Mouse (Mus musculus) hindbrain, embryonic 10.5 days (tissue): ENCODE data around the gene Dusp28. TPM values are rescaled to one million over a fixed set of nuclear protein-coding genes. Genes with fewer than 3 reads are reported as not detected.
A peak's percentile ranks its signal among the peaks of the same experiment; 100 is the strongest.

ENCODE experiments used
- DNase-seq: peaks from one replicate; pipeline ENCODE4 v3.0.0-alpha.2; 2017; ENCODE audit warnings: low spot score
- H3K27ac ChIP-seq: fragments of 300-500 bp; sonication (generic); 2 replicates; pipeline ENCODE4 v1.5.1; 2016; ENCODE audit warnings: mild to moderate bottlenecking, moderate library complexity
- H3K27me3 ChIP-seq: fragments of 300-500 bp; sonication (generic); 2 replicates; pipeline ENCODE4 v1.6.1; 2016; ENCODE audit warnings: mild to moderate bottlenecking; ENCODE audit not compliant: poor library complexity, insufficient read depth, severe bottlenecking
- H3K36me3 ChIP-seq: fragments of 300-500 bp; sonication (generic); 2 replicates; pipeline ENCODE4 v1.6.1; 2016; ENCODE audit warnings: mild to moderate bottlenecking, moderate library complexity
- H3K4me1 ChIP-seq: fragments of 300-500 bp; sonication (generic); replicated peaks from 2 replicates; pipeline ENCODE4 v1.6.1; 2016; ENCODE audit warnings: mild to moderate bottlenecking
- H3K4me3 ChIP-seq: fragments of 300-500 bp; sonication (generic); 2 replicates; pipeline ENCODE4 v1.5.1; 2016; ENCODE audit warnings: mild to moderate bottlenecking, moderate library complexity
- H3K9me3 ChIP-seq: fragments of 300-500 bp; sonication (generic); 2 replicates; pipeline ENCODE4 v1.6.1; 2016; ENCODE audit warnings: mild to moderate bottlenecking, moderate library complexity
- WGBS: fragments of 180-500 bp; shearing (Covaris S2); methylation state at CpG from one replicate; pipeline ENCODE4 v1.1.7; 2016; 5-methylcytosine and 5-hydroxymethylcytosine counted together
- polyA plus RNA-seq: library from polyadenylated mRNA; unstranded; fragments of >200 nt; fragmentation: Nextera tagmentation; extraction: Ambion mirVana; gene quantifications from 2 replicates; pipeline ENCODE4 v1.2.1, GENCODE M21; 2016

Gene Dusp28
- polyA plus RNA-seq, 1 experiment from 2014 or later, result 10.8 TPM

GRCm38 (mm10) chr1:92881982-92882381, 24.8 kb upstream of the Dusp28 start:
- DNase-seq, result no peak
- Histone ChIP-seq H3K4me3 (no peak overlapping the region), H3K27me3 (no peaks in the 10 kb centered on the region), H3K9me3 (no peaks in the 10 kb centered on the region), H3K27ac (no peak overlapping the region), H3K4me1 (peaks cover 10% of the 10 kb centered on the region; the same call in 1 of the 2 replicates), H3K36me3 (no peaks in the 10 kb centered on the region)
- WGBS, result 91% methylated on average over 6 of the region's 6 CpGs

- Histone ChIP-seq H3K4me3 (no peak overlapping the region), H3K36me3 (no peaks in the 10 kb centered on the region)
- 75% methylated on average over 7 of the region's 7 CpGs for WGBS
Measured at GRCm38 (mm10) chr1:92888901-92889655, 17.7 kb upstream of the Dusp28 start.

GRCm38 (mm10) chr1:92892791-92893190, 14.0 kb upstream of the Dusp28 start:
- DNase-seq, result no peak
- Histone ChIP-seq H3K9me3 (no peaks in the 10 kb centered on the region), H3K36me3 (no peaks in the 10 kb centered on the region), H3K27ac (no peak overlapping the region), H3K27me3 (peaks cover 11% of the 10 kb centered on the region; the same call in 1 of the 2 replicates), H3K4me3 (no peak overlapping the region), H3K4me1 (no peaks in the 10 kb centered on the region)
- WGBS, result 70% methylated on average over 3 of the region's 3 CpGs

More at GRCm38 (mm10) chr1:92888901-92889655, 17.7 kb upstream of the Dusp28 start:
- no peak overlapping the region for H3K27ac ChIP-seq
- no peak for DNase-seq
- H3K4me1 ChIP-seq, result no peaks in the 10 kb centered on the region
- H3K9me3 ChIP-seq, result no peaks in the 10 kb centered on the region
- H3K27me3 ChIP-seq, result no peaks in the 10 kb centered on the region

GRCm38 (mm10) chr1:92893896-92894295, 12.9 kb upstream of the Dusp28 start:
- no peak overlapping the region for H3K27ac ChIP-seq
- 72% methylated on average over 3 of the region's 3 CpGs for WGBS
- H3K4me3 ChIP-seq, result no peak overlapping the region
- DNase-seq, result no peak
- no peaks in the 10 kb centered on the region for H3K36me3 ChIP-seq
- H3K27me3 ChIP-seq, result peaks cover 16% of the 10 kb centered on the region
- no peaks in the 10 kb centered on the region for H3K9me3 ChIP-seq
- H3K4me1 ChIP-seq, result no peaks in the 10 kb centered on the region

GRCm38 (mm10) chr1:92895089-92895488, 11.7 kb upstream of the Dusp28 start:
- peaks cover 25% of the 10 kb centered on the region for H3K27me3 ChIP-seq
- no peaks in the 10 kb centered on the region for H3K9me3 ChIP-seq
- H3K27ac ChIP-seq, result no peak overlapping the region
- no peaks in the 10 kb centered on the region for H3K4me1 ChIP-seq
- WGBS, result 12% methylated on average over 3 of the region's 3 CpGs
- no peaks in the 10 kb centered on the region for H3K36me3 ChIP-seq
- DNase-seq, result peak; percentile 83
- H3K4me3 ChIP-seq, result no peak overlapping the region

- H3K27ac ChIP-seq, result 0 out of 2 replicates have a peak within 1 kb of the TSS, but pooled peaks have one; percentile 16
- WGBS, result under 1% methylated on average over 15 of the region's 15 CpGs
Measured at GRCm38 (mm10) chr1:92902786-92903185, 4.0 kb upstream of the Dusp28 start, which contains the start of gene Ankmy1. TSS of gene Ankmy1 (minus strand) at chr1:92902906.

GRCm38 (mm10) chr1:92903627-92904026, 3.2 kb upstream of the Dusp28 start:
- Histone ChIP-seq H3K4me3 (no peak overlapping the region), H3K9me3 (no peaks in the 10 kb centered on the region), H3K27ac (no peak overlapping the region), H3K27me3 (peaks cover 57% of the 10 kb centered on the region), H3K36me3 (no peaks in the 10 kb centered on the region), H3K4me1 (peaks cover 35% of the 10 kb centered on the region)
- WGBS, result 78% methylated on average over 4 of the region's 4 CpGs
- no peak for DNase-seq

More at GRCm38 (mm10) chr1:92902786-92903185, 4.0 kb upstream of the Dusp28 start, which contains the start of gene Ankmy1:
- no peaks in the 10 kb centered on the region for H3K36me3 ChIP-seq
- H3K27me3 ChIP-seq, result peaks cover 52% of the 10 kb centered on the region
- peak within 1 kb of the TSS; percentile 47 for H3K4me3 ChIP-seq
- DNase-seq, result peak; percentile 83
- peaks cover 32% of the 10 kb centered on the region for H3K4me1 ChIP-seq
- H3K9me3 ChIP-seq, result no peaks in the 10 kb centered on the region

GRCm38 (mm10) chr1:92905703-92906310, 974 bp upstream of the Dusp28 start:
- no peak overlapping the region for H3K4me3 ChIP-seq
- H3K27ac ChIP-seq, result no peak overlapping the region
- H3K9me3 ChIP-seq, result no peaks in the 10 kb centered on the region
- peaks cover 52% of the 10 kb centered on the region for H3K27me3 ChIP-seq
- H3K4me1 ChIP-seq, result peaks cover 48% of the 10 kb centered on the region
- no peak for DNase-seq
- WGBS, result 90% methylated on average over 2 of the region's 2 CpGs
- H3K36me3 ChIP-seq, result no peaks in the 10 kb centered on the region

- Histone ChIP-seq H3K4me3 (peak overlapping the region; percentile 80), H3K27me3 (peaks cover 32% of the 10 kb centered on the region), H3K9me3 (no peaks in the 10 kb centered on the region), H3K4me1 (peaks cover 63% of the 10 kb centered on the region), H3K36me3 (no peaks in the 10 kb centered on the region), H3K27ac (peak overlapping the region; percentile 90)
- WGBS, result 47% methylated on average over 20 of the region's 20 CpGs
- no peak for DNase-seq
Measured at GRCm38 (mm10) chr1:92907632-92908360, 1.0 kb downstream of the Dusp28 start.

GRCm38 (mm10) chr1:92908664-92909063, 1.9 kb downstream of the Dusp28 start:
- Histone ChIP-seq H3K36me3 (peaks cover 3% of the 10 kb centered on the region; the same call in 1 of the 2 replicates), H3K4me1 (peaks cover 61% of the 10 kb centered on the region), H3K27me3 (peaks cover 24% of the 10 kb centered on the region), H3K4me3 (no peak overlapping the region), H3K27ac (no peak overlapping the region), H3K9me3 (no peaks in the 10 kb centered on the region)
- 91% methylated on average over 3 of the region's 3 CpGs for WGBS
- DNase-seq, result no peak

GRCm38 (mm10) chr1:92909068-92909467, 2.3 kb downstream of the Dusp28 start:
- no peaks in the 10 kb centered on the region for H3K9me3 ChIP-seq
- 73% methylated on average over 4 of the region's 4 CpGs for WGBS
- DNase-seq, result peak; percentile 39
- no peak overlapping the region for H3K4me3 ChIP-seq
- H3K36me3 ChIP-seq, result peaks cover 6% of the 10 kb centered on the region
- peaks cover 22% of the 10 kb centered on the region for H3K27me3 ChIP-seq
- peaks cover 61% of the 10 kb centered on the region for H3K4me1 ChIP-seq
- H3K27ac ChIP-seq, result no peak overlapping the region

- Histone ChIP-seq H3K9me3 (no peaks in the 10 kb centered on the region), H3K4me3 (peak within 1 kb of the TSS; percentile 79), H3K36me3 (peaks cover 19% of the 10 kb centered on the region), H3K27me3 (peaks cover 22% of the 10 kb centered on the region), H3K4me1 (peaks cover 57% of the 10 kb centered on the region), H3K27ac (peak within 1 kb of the TSS; percentile 94)
- peak; percentile 74 for DNase-seq
- WGBS, result 1% methylated on average over 45 of the region's 57 CpGs
Measured at GRCm38 (mm10) chr1:92910239-92910885, 3.6 kb downstream of the Dusp28 start, which contains the start of gene Rnpepl1. TSS of gene Rnpepl1 (plus strand) at chr1:92910783.
